Mouse (Mus musculus): Measurements from ENCODE around the gene Jade2. TPM values are rescaled to one million over a fixed set of nuclear protein-coding genes. Genes with fewer than 3 reads are reported as not detected.

Gene Jade2
- polyA plus RNA-seq, 1 experiment from 2014 or later = 1.3 TPM

- H3K9ac ChIP-seq (ENCODE audit: low read length) = no peak overlapping the region
- H3K4me2 ChIP-seq (replicated peaks; ENCODE audit: low read depth) = no peak overlapping the region
- TF ChIP-seq EP300 (optimal IDR thresholded peaks at IDR 0.05) (no peak), CTCF (IDR thresholded peaks at IDR 0.05; ENCODE audit: low read depth) (no peak)
- ATAC-seq (ENCODE audit: low FRiP score, low TSS enrichment) = no peak
- H3K4me3 ChIP-seq (ENCODE audit: low read depth, low read length) = no peak overlapping the region
- H3K4me1 ChIP-seq (replicated peaks; ENCODE audit: control insufficient read depth, insufficient read depth) = no peaks in the 10 kb centered on the region
- H3K9me3 ChIP-seq (ENCODE audit: control insufficient read depth, low read length) = no peaks in the 10 kb centered on the region
- no peaks in the 10 kb centered on the region for H3K27me3 ChIP-seq (ENCODE audit: control insufficient read depth, insufficient read depth, low read length)
- DNase-seq (ENCODE audit: low spot score) = no peak
- no peak overlapping the region for H3K27ac ChIP-seq (replicated peaks)
- H3K36me3 ChIP-seq (ENCODE audit: control insufficient read depth, insufficient read depth, low read length) = no peaks in the 10 kb centered on the region
- WGBS = 77% methylated on average over 8 of the region's 8 CpGs
Observed at GRCm38 (mm10) chr11:51860666-51861065, 3.2 kb upstream of the Jade2 start.

- Histone ChIP-seq H3K4me3 (ENCODE audit: low read depth, low read length) (no peak overlapping the region), H3K9me3 (ENCODE audit: control insufficient read depth, low read length) (no peaks in the 10 kb centered on the region), H3K27ac (replicated peaks) (0 out of 2 replicates have a peak overlapping the region, but pooled peaks have one; percentile 24), H3K9ac (ENCODE audit: low read length) (no peak overlapping the region), H3K4me2 (replicated peaks; ENCODE audit: low read depth) (no peak overlapping the region), H3K36me3 (ENCODE audit: control insufficient read depth, insufficient read depth, low read length) (no peaks in the 10 kb centered on the region), H3K27me3 (ENCODE audit: control insufficient read depth, insufficient read depth, low read length) (no peaks in the 10 kb centered on the region), H3K4me1 (replicated peaks; ENCODE audit: control insufficient read depth, insufficient read depth) (no peaks in the 10 kb centered on the region)
- WGBS = 27% methylated on average over 2 of the region's 2 CpGs
- no peak for ATAC-seq (ENCODE audit: low FRiP score, low TSS enrichment)
- no peak for DNase-seq (ENCODE audit: low spot score)
- no peak for TF ChIP-seq EP300 (optimal IDR thresholded peaks at IDR 0.05)
- no peak for TF ChIP-seq CTCF (IDR thresholded peaks at IDR 0.05; ENCODE audit: low read depth)
Observed at GRCm38 (mm10) chr11:51859561-51859960, 2.1 kb upstream of the Jade2 start.

GRCm38 (mm10) chr11:51858528-51859051 is 1.1 kb upstream of the Jade2 start:
- H3K4me1 ChIP-seq (replicated peaks; ENCODE audit: control insufficient read depth, insufficient read depth) = no peaks in the 10 kb centered on the region
- H3K27me3 ChIP-seq (ENCODE audit: control insufficient read depth, insufficient read depth, low read length) = no peaks in the 10 kb centered on the region
- TF ChIP-seq EP300 (optimal IDR thresholded peaks at IDR 0.05) (no peak), CTCF (IDR thresholded peaks at IDR 0.05; ENCODE audit: low read depth) (peak; percentile 14; the same call in 1 of the 2 replicates)
- H3K36me3 ChIP-seq (ENCODE audit: control insufficient read depth, insufficient read depth, low read length) = no peaks in the 10 kb centered on the region
- DNase-seq (ENCODE audit: low spot score) = peak; percentile 84
- WGBS = 0% methylated on average over 21 of the region's 28 CpGs
- H3K9ac ChIP-seq (ENCODE audit: low read length) = peak overlapping the region; percentile 95
- H3K4me3 ChIP-seq (ENCODE audit: low read depth, low read length) = peak overlapping the region; percentile 79
- ATAC-seq (ENCODE audit: low FRiP score, low TSS enrichment) = peak; percentile 54
- H3K27ac ChIP-seq (replicated peaks) = peak overlapping the region; percentile 98
- H3K4me2 ChIP-seq (replicated peaks; ENCODE audit: low read depth) = peak overlapping the region; percentile 98
- no peaks in the 10 kb centered on the region for H3K9me3 ChIP-seq (ENCODE audit: control insufficient read depth, low read length)

- H3K9me3 ChIP-seq (ENCODE audit: control insufficient read depth, low read length) = no peaks in the 10 kb centered on the region
Observed at GRCm38 (mm10) chr11:51857818-51858527, 520 bp upstream of the Jade2 start.

GRCm38 (mm10) chr11:51856616-51857080 is 805 bp downstream of the Jade2 start:
- Histone ChIP-seq H3K9ac (ENCODE audit: low read length) (peak overlapping the region; percentile 95), H3K4me1 (replicated peaks; ENCODE audit: control insufficient read depth, insufficient read depth) (no peaks in the 10 kb centered on the region), H3K27ac (replicated peaks) (peak overlapping the region; percentile 98), H3K4me3 (ENCODE audit: low read depth, low read length) (peak overlapping the region; percentile 79), H3K36me3 (ENCODE audit: control insufficient read depth, insufficient read depth, low read length) (no peaks in the 10 kb centered on the region), H3K4me2 (replicated peaks; ENCODE audit: low read depth) (peak overlapping the region; percentile 98), H3K27me3 (ENCODE audit: control insufficient read depth, insufficient read depth, low read length) (no peaks in the 10 kb centered on the region), H3K9me3 (ENCODE audit: control insufficient read depth, low read length) (no peaks in the 10 kb centered on the region)
- peak; percentile 40 for ATAC-seq (ENCODE audit: low FRiP score, low TSS enrichment)
- under 1% methylated on average over 41 of the region's 41 CpGs for WGBS
- TF ChIP-seq CTCF (IDR thresholded peaks at IDR 0.05; ENCODE audit: low read depth) = no peak
- no peak for TF ChIP-seq EP300 (optimal IDR thresholded peaks at IDR 0.05)
- DNase-seq (ENCODE audit: low spot score) = no peak

More at GRCm38 (mm10) chr11:51857818-51858527, 520 bp upstream of the Jade2 start:
- Histone ChIP-seq H3K4me1 (replicated peaks; ENCODE audit: control insufficient read depth, insufficient read depth) (no peaks in the 10 kb centered on the region), H3K27me3 (ENCODE audit: control insufficient read depth, insufficient read depth, low read length) (no peaks in the 10 kb centered on the region), H3K9ac (ENCODE audit: low read length) (peak overlapping the region; percentile 95), H3K27ac (replicated peaks) (peak overlapping the region; percentile 98), H3K4me2 (replicated peaks; ENCODE audit: low read depth) (peak overlapping the region; percentile 98), H3K4me3 (ENCODE audit: low read depth, low read length) (peak overlapping the region; percentile 79), H3K36me3 (ENCODE audit: control insufficient read depth, insufficient read depth, low read length) (no peaks in the 10 kb centered on the region)
- DNase-seq (ENCODE audit: low spot score) (peak; percentile 81), ATAC-seq (ENCODE audit: low FRiP score, low TSS enrichment) (peak; percentile 71)
- WGBS = under 1% methylated on average over 48 of the region's 52 CpGs
- peak; percentile 23; the same call in 1 of the 2 replicates for TF ChIP-seq CTCF (IDR thresholded peaks at IDR 0.05; ENCODE audit: low read depth)
- TF ChIP-seq EP300 (optimal IDR thresholded peaks at IDR 0.05) = no peak

All from stomach, postnatal 0 days (tissue).